25 mouse cellular contexts compared by ENCODE assay signal in genomic region chr14:97170841-97171240, GRCm38 (mm10).
DNase-seq lines count a peak whose midpoint lies in the region; ATAC-seq and TF ChIP-seq lines count a peak whose summit lies in the region.
"Had no signal": no experiment of that assay in that cellular context is flagged by ENCODE, and none has a peak within 500 bp of the region (broad histone marks: within the 10 kb centered on the region; RNA-seq: fewer than 3 reads in every experiment).

No protein-coding gene starts in this region.

- H3K9me3 ChIP-seq in forebrain, embryonic 13.5 days (replicated peaks): no peaks in the 10 kb centered on the region
- no peaks in the 10 kb centered on the region for H3K9me3 ChIP-seq in forebrain, embryonic 10.5 days
- H3K9me3 ChIP-seq in forebrain, embryonic 15.5 days: no peaks in the 10 kb centered on the region
- H3K9me3 ChIP-seq in forebrain, embryonic 11.5 days (ENCODE audit: control insufficient read depth, low read length): no peaks in the 10 kb centered on the region
- H3K9me3 ChIP-seq in forebrain, embryonic 16.5 days (ENCODE audit: control insufficient read depth, low read length): no peaks in the 10 kb centered on the region
- H3K9me3 ChIP-seq: embryonic facial prominence, embryonic 13.5 days; embryonic facial prominence, embryonic 15.5 days had no signal

- H3K4me1 ChIP-seq in forebrain, embryonic 13.5 days: no peaks in the 10 kb centered on the region
- no peaks in the 10 kb centered on the region for H3K4me1 ChIP-seq in forebrain, embryonic 10.5 days
- no peaks in the 10 kb centered on the region for H3K4me1 ChIP-seq in forebrain, embryonic 15.5 days
- H3K4me1 ChIP-seq in forebrain, embryonic 11.5 days (replicated peaks; ENCODE audit: control insufficient read depth, insufficient read depth, low read length): no peaks in the 10 kb centered on the region
- H3K4me1 ChIP-seq in forebrain, embryonic 16.5 days (replicated peaks; ENCODE audit: control insufficient read depth, insufficient read depth, low read length): no peaks in the 10 kb centered on the region
- no peaks in the 10 kb centered on the region for H3K4me1 ChIP-seq in thymus, adult 2 months (replicated peaks; ENCODE audit: control insufficient read depth, insufficient read depth, low read length)
- H3K4me1 ChIP-seq: embryonic facial prominence, embryonic 13.5 days; embryonic facial prominence, embryonic 15.5 days had no signal

- 78% methylated on average over 2 of the region's 2 CpGs for WGBS in forebrain, embryonic 13.5 days
- WGBS in forebrain, embryonic 10.5 days: 90% methylated on average over 2 of the region's 2 CpGs
- WGBS in forebrain, embryonic 15.5 days: 69% methylated on average over 2 of the region's 2 CpGs
- 86% methylated on average over 2 of the region's 2 CpGs for WGBS in forebrain, embryonic 11.5 days
- WGBS in forebrain, embryonic 16.5 days: 72% methylated on average over 2 of the region's 2 CpGs
- 91% methylated on average over 2 of the region's 2 CpGs for WGBS in thymus, adult 2 months

- no peak overlapping the region for H3K4me3 ChIP-seq in forebrain, embryonic 13.5 days
- no peak overlapping the region for H3K4me3 ChIP-seq in forebrain, embryonic 10.5 days
- no peak overlapping the region for H3K4me3 ChIP-seq in forebrain, embryonic 15.5 days
- H3K4me3 ChIP-seq in forebrain, embryonic 11.5 days (ENCODE audit: low read depth, low read length): no peak overlapping the region
- no peak overlapping the region for H3K4me3 ChIP-seq in forebrain, embryonic 16.5 days (replicated peaks; ENCODE audit: low read length)
- H3K4me3 ChIP-seq in thymus, adult 2 months (ENCODE audit: control insufficient read depth, insufficient read depth, low read length): no peak overlapping the region
- H3K4me3 ChIP-seq: embryonic facial prominence, embryonic 13.5 days; embryonic facial prominence, embryonic 15.5 days; erythroblast, embryonic 14.5 days had no signal

- ATAC-seq in forebrain, embryonic 13.5 days: peak; percentile 72; the same call in 1 of the 2 replicates
- 0 out of 2 replicates have a peak, but pooled peaks have one; percentile 51 for ATAC-seq in forebrain, embryonic 15.5 days (replicated peaks)
- no peak for ATAC-seq in forebrain, embryonic 11.5 days (replicated peaks; ENCODE audit: low FRiP score)
- ATAC-seq in forebrain, embryonic 16.5 days: peak; percentile 82
- ATAC-seq: activated CD4-positive, CD25-positive, alpha-beta regulatory T cell, adult 4 months; CD4-positive, CD25-positive, alpha-beta regulatory T cell, adult 4 months; Patski had no signal

- no peak overlapping the region for H3K9ac ChIP-seq in forebrain, embryonic 13.5 days
- no peak overlapping the region for H3K9ac ChIP-seq in forebrain, embryonic 15.5 days (replicated peaks)
- no peak overlapping the region for H3K9ac ChIP-seq in forebrain, embryonic 11.5 days (ENCODE audit: low read length)
- H3K9ac ChIP-seq in forebrain, embryonic 16.5 days (replicated peaks; ENCODE audit: low read depth, low read length): no peak overlapping the region
- H3K9ac ChIP-seq: embryonic facial prominence, embryonic 13.5 days; embryonic facial prominence, embryonic 15.5 days had no signal

- no peak overlapping the region for H3K27ac ChIP-seq in forebrain, embryonic 13.5 days
- no peak overlapping the region for H3K27ac ChIP-seq in forebrain, embryonic 10.5 days
- no peak overlapping the region for H3K27ac ChIP-seq in forebrain, embryonic 15.5 days (replicated peaks)
- no peak overlapping the region for H3K27ac ChIP-seq in forebrain, embryonic 11.5 days (ENCODE audit: low read depth, low read length)
- H3K27ac ChIP-seq in forebrain, embryonic 16.5 days (ENCODE audit: low read length): no peak overlapping the region
- no peak overlapping the region for H3K27ac ChIP-seq in thymus, adult 2 months (ENCODE audit: control insufficient read depth, insufficient read depth, low read length)
- H3K27ac ChIP-seq: embryonic facial prominence, embryonic 13.5 days; embryonic facial prominence, embryonic 15.5 days had no signal

- H3K36me3 ChIP-seq in forebrain, embryonic 13.5 days (ENCODE audit: poor library complexity, severe bottlenecking): no peaks in the 10 kb centered on the region
- no peaks in the 10 kb centered on the region for H3K36me3 ChIP-seq in forebrain, embryonic 10.5 days (replicated peaks)
- H3K36me3 ChIP-seq in forebrain, embryonic 15.5 days: no peaks in the 10 kb centered on the region
- H3K36me3 ChIP-seq in forebrain, embryonic 11.5 days (ENCODE audit: control insufficient read depth, insufficient read depth, low read length): no peaks in the 10 kb centered on the region
- H3K36me3 ChIP-seq in forebrain, embryonic 16.5 days (ENCODE audit: control insufficient read depth, insufficient read depth): no peaks in the 10 kb centered on the region
- no peaks in the 10 kb centered on the region for H3K36me3 ChIP-seq in thymus, adult 2 months (ENCODE audit: control insufficient read depth, insufficient read depth, low read length)
- H3K36me3 ChIP-seq: embryonic facial prominence, embryonic 13.5 days; embryonic facial prominence, embryonic 15.5 days; G1E had no signal

- TF ChIP-seq POLR2A in thymus, adult 2 months (IDR thresholded peaks at IDR 0.05; ENCODE audit: control insufficient read depth, extremely low read depth, insufficient read depth, low read length, poor library complexity): no peak

- no peak overlapping the region for H3K4me2 ChIP-seq in forebrain, embryonic 13.5 days
- no peak overlapping the region for H3K4me2 ChIP-seq in forebrain, embryonic 15.5 days (replicated peaks)
- H3K4me2 ChIP-seq in forebrain, embryonic 11.5 days (ENCODE audit: low read depth, low read length, severe bottlenecking): no peak overlapping the region
- no peak overlapping the region for H3K4me2 ChIP-seq in forebrain, embryonic 16.5 days (ENCODE audit: low read length)
- H3K4me2 ChIP-seq: embryonic facial prominence, embryonic 13.5 days; embryonic facial prominence, embryonic 15.5 days had no signal

- H3K27me3 ChIP-seq in forebrain, embryonic 13.5 days: no peaks in the 10 kb centered on the region
- H3K27me3 ChIP-seq in forebrain, embryonic 10.5 days (ENCODE audit: poor library complexity, severe bottlenecking): no peaks in the 10 kb centered on the region
- no peaks in the 10 kb centered on the region for H3K27me3 ChIP-seq in forebrain, embryonic 15.5 days
- H3K27me3 ChIP-seq in forebrain, embryonic 11.5 days (ENCODE audit: control insufficient read depth, insufficient read depth, low read length): no peaks in the 10 kb centered on the region
- no peaks in the 10 kb centered on the region for H3K27me3 ChIP-seq in forebrain, embryonic 16.5 days (replicated peaks; ENCODE audit: control insufficient read depth, insufficient read depth, low read length)
- H3K27me3 ChIP-seq in thymus, adult 2 months (ENCODE audit: control insufficient read depth, insufficient read depth, low read length): no peaks in the 10 kb centered on the region
- H3K27me3 ChIP-seq: CH12.LX; embryonic facial prominence, embryonic 13.5 days; embryonic facial prominence, embryonic 15.5 days; Patski had no signal

- DNase-seq in forebrain, embryonic 10.5 days (ENCODE audit: extremely low spot score, low spot score): no peak
- no peak for DNase-seq in forebrain, embryonic 11.5 days (ENCODE audit: low spot score)
- DNase-seq in urinary bladder, postnatal 14 days (ENCODE audit: low spot score): no peak
- no peak for DNase-seq in thymus, adult 2 months
- DNase-seq: adrenal gland, adult 8-10 months; adrenal gland, postnatal 14 days; adrenal gland, postnatal 36 days; B cell, adult 2 months; cerebellum, adult 11-12 months; cerebellum, adult 8-10 months; cerebellum, adult 9-11 months; cerebellum, postnatal 14 days; cerebellum, postnatal 36 days; embryo, embryonic 11 days had no signal

- no peak for TF ChIP-seq CTCF in thymus, adult 2 months (IDR thresholded peaks at IDR 0.05; ENCODE audit: borderline replicate concordance, control insufficient read depth, extremely low read depth, insufficient read depth, low read length, poor library complexity)
